Mouse (Mus musculus) c-Kit-negative CD71-positive TER-119-positive erythroid progenitor cells, embryonic 14.5 days (primary cell): Measurements from ENCODE around the gene Zmynd11.
"Not testable (repeated sequence)": the region's sequence is repeated elsewhere in the genome, so short reads cannot be mapped to it uniquely, and the experiment has no call there.

Experiments
- DNase-seq: peaks from one replicate; pipeline ENCODE4 v3.0.0-alpha.2; 2013; ENCODE audit warnings: low read depth, low spot score

Zmynd11 gene

DNA sequence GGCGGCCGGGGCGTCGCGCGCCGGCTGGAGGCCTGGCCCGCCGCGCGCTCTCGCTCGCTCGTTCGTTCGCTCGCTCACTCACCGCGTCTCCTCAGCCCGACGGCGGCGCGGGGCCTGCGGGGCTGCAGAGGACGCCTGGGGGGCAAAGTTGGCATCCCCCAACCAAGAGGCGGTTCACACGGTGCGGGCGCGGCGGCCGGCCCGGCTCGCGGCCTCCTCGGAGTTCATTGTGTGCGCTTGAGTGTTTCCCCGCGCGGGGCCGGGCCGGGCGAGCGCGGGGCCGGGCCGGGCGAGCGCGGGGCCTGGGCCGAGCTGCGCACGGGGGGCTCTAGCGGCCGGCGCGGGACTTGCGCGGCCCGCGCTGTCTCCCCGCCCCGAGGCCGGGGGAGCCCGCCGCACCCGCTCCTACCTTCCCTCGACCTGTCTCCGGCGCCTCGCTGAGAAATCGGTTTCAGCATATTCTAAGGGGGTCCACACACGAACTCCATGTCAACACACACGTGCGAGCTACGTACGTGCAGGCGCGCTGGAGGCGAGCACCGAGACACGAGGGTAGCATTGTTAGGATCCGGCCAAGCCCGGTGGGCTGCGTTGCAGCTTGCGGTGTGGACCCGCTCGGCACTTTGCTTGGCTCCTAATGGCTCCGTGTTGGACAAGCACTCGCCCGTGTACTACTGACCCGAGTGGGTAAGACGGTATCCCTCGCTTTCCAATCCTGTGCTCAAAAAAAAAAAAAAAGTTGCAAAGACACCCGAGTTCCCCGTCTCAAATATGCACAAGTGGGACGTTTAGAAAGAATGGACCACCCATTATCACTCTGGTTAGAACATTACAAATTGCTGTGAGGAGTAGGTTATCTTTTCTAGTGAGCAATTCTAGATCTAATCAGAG, at the start of gene Zmynd11:
Gene Zmynd11, minus strand, starts transcription at position 685 of the 891 bp plus-strand sequence.
- DNase-seq: peak; percentile 13

DNA sequence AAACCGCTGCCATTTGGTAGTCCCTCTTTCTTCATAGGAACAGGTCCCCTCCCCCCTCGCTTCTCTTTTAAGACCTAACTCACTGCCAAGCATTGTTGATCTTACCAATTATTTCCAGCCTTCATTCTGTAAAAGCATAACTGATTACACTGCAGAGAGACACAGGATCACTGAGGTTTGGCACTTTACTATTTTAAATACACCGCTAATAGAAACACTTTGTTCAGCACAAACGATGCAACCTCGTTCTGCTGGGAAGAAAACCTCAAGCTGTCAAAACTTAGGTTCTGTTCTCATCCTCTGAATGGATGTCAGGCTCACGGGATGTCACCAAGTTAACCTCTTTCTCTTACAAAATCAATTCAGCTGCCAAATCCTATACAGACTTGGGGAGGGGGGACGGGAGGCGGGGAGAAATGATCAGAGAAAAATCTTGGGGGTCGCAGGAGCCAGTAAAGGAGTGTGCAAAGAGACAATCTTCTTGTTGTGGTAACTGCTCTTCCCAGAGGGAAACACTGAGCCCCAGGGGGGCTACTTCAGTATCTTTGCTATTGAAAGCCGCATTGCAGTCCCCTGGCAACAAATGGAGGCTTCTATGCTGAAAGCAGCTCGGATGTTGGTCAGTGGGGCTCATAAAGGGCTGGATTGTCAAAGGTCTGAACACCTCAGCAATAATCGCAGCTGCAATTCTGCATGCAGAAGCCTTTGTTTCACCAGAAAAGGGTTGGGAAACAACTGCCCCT, 30.9 kb upstream of the Zmynd11 start:
- DNase-seq: no peak

DNA sequence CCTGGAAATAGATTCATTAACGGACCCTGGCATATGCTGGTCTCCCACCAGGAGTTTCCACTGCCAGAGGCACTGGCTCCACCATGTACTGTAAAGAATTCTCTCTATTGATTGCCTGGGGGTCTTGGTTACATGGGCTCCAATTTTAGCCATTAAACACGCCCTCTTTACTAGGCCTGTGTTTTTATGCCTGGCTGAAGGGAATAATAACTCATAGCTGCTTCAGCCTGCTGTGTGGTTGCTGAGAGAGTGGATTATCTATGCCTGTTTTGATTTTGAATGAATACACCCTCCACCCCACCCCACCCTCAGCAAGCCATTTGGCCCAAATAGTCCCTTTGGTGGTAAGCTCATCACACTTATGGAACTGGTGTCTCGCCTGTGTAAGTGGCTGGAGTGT, 20.9 kb upstream of the Zmynd11 start:
- no peak for DNase-seq

DNA sequence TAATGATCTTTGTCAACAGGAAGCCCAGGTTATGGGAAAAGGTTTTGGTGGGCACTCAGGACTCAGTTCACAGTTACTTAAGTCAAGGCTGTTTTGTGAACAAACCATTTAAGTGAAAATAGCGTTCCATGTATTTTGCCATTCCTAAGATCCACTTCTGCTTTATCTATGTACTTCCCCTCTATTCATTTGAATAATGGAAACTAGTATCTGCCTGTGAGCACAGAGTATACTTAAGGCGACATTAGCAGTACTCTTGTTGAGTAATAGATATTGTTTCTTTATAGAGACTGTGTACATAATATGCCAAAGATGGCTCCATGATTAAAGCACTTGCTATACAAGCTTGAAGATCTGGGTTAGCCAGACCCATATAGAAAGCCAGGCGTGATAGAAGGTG, 18.6 kb upstream of the Zmynd11 start:
- DNase-seq: no peak

DNA sequence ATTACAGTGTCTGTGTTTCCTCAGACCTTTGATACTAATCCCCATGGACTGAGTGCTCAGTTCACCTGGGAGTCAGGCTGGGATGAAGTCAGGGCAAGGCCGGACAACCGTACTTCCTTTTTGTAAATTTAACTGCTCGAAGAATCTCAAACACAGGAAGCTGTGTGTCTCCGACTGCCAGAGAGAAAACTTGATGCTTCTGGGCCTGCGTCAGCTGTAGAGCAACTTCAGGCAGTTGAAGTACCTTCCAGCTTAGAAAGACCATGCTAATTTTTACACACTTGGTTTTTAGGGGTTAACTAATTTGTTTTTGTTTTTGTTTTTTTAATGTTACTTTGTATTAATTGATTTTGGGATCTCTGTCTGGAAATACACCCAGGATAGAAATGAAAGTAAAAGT, 10.8 kb upstream of the Zmynd11 start:
- DNase-seq: no peak

DNA sequence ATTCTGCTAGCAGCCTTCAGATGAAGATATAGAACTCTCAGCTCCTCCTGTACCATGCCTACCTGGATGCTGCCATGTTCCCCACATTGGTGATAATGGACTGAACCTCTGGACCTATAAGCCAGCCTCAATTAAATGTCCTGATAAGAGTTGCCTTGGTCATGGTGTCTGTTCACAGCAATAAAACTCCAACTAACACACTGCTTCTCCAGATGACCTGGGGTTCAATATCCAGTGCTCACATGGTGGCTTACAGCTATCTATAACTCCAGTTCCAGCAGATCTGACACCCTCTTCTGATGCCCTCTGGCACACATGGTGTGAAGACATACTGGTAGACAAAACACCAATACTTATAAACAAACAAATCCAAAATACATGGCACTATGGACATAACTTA, 8.9 kb upstream of the Zmynd11 start:
- DNase-seq: no peak

DNA sequence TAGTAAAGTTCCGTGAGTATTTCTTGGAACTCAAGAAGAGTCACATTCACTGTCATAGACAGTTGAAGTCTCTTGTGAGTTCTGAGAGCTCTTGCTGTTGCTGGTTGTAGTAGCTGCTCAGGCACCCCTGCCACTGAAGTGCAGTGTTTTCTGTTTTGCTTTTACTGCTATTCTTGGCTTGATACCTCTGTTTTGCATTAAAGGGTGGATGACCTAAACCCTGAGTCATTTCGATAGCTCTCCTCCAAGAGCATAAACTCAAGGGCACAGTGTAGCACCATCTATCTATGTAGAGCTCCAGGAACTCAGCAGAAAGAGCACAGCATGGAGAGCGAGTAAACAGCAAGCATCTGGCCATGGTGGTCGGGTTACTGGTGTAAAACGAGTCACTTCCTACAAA, 2.1 kb upstream of the Zmynd11 start:
- no peak for DNase-seq

DNA sequence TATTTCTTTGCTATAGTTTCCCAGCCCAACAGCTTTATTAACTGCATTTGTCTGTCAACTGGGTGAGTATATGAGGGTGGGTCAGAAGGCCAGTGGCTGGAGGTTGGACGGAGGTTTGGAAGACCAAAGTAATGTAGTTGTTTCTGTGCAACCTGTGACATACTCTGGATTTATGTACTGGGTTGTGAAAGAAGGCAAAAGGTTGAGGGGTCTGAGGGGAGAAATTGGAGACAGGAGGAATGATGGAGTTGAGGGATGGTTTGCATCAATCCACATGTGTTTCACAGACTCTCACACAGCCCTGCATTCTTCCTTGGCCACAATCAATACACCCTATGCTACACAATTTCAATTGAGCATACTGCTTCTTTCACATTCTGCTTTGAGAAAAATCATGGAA, 1.4 kb upstream of the Zmynd11 start:
- no peak for DNase-seq

DNA sequence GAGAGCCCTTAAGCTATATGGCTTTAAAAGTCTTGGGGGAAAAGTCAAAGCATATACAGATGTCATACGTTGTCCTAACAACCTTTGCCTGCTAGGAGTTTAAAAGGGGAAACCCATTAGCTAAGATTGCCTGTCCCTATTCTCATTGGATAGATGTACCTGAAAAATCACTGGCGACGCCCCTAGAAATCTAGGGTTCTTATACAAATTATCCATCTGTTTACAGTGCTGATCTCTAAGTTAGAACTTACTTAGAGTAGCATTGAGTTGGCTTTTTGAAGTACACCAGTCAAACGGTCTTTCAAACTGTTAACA, 364 bp upstream of the Zmynd11 start:
- no peak for DNase-seq

DNA sequence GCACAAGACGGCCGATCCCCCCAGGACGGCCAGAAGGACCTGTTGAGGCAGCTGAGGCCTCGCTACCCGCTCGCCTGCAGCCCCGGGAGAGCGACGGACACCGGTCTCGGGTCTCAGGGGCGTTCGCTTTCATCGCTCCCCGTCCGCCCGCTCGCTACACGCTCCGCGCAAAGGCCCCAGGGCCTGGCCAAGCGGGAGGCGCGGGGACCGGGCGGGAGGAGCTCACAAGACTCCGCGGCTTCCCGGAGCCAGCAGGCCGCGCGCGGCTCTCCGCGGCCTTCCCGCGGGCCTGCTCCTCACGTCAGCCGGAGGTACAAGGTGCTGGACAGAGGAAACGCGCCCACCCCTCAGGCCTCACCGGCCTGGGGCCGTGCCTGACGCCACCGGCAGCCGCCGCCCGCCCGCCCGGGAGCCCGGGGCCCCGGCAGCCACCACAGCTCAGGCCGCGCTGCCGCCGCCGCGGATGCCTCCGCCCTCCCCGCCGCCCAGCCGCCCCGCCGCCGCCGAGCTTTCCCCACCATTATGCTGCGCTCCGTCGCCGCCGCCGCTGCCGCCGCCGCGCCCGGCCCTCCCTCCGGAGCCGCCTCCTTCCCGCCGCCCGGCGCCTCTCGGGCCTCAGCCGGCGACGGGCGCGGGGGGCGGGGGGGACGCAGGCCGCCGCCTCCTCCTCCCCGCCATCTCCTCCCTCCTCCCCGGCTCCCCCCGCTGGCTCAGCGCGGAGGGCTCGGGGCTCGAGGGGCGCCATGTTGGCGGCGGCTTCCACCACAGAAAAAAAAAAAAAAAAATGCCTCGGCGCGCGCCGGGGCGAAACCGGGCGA, 1.1 kb downstream of the Zmynd11 start:
- peak; percentile 40 for DNase-seq

DNA sequence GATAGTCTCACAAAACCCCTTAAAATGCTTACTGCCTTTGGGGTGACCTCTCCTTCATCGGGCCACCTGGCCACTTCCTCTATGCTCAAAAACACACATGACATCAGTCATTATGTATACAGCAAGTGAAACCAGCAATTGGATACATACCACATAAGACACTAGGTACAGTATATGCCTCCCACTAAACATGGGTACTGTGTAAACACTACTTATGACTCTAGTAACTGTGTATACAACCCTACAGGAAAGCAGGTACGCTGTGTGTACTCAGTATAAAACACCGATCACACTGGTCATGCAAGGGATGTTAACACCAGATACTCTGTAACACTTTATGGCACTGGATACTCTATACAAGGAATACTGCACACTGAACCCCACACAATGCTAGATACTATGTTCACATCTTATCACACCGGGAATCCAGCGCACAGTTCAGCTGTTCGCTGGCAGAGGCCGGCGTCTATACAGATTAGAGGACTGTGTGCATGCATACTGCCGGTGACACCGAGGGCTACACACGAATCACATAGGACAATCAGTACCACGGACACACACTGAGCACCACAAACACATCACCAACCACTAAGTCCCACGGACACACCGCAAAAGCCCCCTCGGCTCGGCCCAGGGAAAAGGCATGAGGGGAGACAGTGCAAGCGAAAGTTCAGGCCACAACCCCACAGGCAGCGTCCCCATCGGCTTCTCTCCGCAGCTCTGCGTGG, 1.9 kb downstream of the Zmynd11 start:
- peak; percentile 34 for DNase-seq

DNA sequence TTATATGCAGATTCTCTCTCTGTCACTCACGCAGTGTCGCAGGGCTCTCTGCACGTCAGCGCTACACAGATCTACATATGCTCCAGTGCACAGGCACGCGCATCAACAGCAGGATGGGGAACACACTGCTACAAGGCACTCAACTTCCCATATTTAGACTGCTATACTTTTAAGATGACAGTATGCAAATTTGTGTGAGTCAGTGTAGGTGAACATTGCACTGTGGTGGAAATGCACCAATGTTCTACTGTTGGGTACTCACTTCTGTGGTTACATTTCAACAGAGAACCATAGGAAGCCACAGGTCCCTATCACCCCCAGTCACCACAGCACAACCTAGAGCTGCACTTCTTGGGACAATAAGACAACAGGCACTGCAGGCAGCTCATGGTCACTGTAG, 5.1 kb downstream of the Zmynd11 start:
- no peak for DNase-seq

DNA sequence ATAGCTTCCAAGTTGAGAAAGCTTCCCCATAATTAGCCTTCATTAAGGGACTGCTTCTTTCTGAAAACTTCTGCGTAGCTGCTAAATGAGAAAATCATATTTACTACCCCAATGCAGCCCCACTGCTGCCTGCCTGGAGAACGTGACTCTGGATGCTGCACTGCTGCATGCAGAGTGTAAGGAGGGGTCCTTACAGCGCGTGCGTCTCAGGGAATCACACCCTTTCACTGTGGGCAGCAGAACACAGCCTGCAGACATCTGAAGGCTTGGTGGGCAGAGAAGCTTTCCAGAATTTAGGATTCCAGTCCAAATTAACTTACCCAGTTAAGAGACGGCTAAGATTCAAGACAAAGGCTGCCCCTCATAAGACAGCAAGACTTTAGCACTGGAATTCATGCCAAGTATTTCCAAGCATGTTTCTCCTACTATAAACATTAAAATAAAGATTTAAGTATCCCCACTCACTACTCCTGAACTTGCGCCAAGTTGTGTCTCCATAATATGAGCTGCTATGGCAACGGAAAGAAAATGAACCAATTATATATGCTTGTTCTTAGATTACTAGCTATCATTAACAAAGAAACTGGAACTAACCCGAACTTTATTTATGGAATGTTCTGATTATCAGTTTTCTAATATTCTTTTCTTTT, 7.2 kb downstream of the Zmynd11 start:
- no peak for DNase-seq

DNA sequence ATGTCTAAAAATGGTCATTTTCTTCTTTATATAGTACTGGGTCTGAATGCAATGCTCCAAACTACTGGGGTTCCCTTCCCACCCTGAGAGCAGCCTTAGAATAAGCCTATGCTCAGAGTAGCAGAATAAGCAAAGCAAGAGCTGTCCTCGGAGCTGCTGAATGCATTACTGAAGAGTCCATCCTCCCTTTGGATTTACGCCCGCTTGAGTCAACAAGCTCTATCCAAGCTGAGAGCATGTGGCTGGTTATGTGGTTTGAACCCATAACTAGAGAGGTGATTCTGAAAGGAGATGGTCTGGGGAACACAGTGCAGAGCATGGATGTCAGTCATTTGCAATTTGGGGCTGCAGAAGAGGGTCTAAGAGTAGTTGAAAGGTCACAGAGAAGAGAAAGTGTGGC, 11.4 kb downstream of the Zmynd11 start:
- no peak for DNase-seq

DNA sequence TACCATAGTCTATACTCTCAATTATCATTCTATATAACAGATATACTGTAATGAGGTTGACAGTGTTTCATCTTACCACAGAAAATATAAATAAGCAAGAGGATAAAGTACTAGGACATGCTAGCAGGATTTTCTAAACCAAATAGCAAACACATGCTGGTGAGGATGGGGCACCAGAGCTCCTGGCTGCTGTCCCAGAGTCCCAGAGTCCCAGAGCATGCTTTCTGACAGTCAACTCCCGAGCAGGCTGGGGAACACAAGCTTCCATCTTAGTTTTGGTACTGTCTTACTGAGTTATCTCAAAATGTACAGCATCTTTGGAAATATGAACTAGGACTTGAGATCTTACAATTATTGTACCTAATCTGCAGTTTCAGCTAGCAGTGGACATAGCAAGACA, 14.8 kb downstream of the Zmynd11 start:
- no peak for DNase-seq

DNA sequence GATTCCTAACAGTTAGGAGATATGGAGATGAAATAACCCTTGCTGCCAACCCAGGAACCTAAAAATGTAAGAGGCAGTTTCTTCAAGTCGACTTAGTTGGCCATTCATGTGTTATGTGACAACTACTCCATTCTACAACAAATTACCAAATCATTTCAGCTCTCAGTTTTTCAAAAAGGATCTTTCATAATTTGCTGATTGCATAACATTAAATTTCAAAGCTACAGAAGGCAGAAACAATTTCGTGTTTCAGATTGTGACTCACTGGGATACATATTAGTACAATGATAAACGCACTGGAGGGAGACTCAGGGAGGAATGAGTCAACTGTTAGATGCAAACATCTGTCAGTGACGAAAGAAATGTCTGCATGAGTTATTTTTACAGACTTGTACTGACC, 15.3 kb downstream of the Zmynd11 start:
- no peak for DNase-seq

DNA sequence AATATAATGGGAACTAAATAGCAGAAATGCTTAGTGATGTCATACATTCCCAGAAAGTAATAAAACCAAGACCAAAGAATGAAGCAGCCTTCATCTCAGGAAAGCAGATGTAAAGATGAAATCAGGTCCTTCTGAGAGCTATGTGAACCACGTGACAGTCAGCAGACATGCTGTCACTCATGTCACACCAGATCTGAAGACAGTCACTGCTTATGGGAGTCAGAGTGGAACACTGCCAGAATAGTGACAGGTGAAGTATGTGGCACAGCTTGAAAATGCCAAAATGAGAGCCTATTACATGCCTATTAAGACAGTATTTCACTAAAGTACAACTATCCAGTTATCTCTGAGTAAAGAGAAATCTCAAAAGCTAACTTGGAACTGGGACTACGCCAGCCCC, 26.9 kb downstream of the Zmynd11 start:
- no peak for DNase-seq

DNA sequence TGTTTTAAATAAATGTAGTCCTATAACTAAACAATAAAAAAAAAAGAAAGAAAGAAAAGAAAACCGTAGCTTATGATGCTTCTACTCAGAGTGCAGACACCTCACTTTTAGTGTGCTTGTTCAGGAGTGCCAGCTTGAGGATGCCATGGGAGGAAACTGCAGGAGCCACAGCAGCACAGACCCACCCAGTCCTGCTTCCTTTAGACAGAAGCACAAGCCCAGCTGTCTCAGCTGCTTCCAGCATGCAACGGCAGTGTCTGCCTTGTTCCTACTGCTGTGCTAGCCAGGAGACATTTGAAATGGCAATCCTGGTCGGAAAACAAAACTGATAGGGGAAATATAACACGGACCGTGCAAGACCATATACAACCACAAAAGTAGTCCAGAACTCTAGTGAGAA, 28.1 kb downstream of the Zmynd11 start:
- DNase-seq: no peak

DNA sequence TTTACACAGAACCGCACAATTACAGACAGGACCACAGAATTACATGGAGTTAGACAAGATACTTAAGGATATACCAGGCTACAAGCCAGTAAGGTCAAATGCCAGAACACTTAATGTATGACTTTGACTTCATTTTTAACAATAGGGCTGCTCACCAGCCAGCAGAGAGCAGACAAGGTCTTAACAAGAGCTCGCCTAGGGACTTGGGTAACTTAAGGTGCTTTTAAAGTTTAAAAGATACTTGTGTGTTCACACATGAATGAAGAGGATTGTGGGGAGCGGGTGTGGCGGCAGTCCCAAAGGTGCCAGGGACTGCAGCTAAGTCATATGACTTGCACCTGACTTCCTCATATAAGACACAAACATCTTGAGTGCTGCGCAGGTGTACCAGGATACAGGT, 32.9 kb downstream of the Zmynd11 start:
- not testable (repeated sequence) for DNase-seq

DNA sequence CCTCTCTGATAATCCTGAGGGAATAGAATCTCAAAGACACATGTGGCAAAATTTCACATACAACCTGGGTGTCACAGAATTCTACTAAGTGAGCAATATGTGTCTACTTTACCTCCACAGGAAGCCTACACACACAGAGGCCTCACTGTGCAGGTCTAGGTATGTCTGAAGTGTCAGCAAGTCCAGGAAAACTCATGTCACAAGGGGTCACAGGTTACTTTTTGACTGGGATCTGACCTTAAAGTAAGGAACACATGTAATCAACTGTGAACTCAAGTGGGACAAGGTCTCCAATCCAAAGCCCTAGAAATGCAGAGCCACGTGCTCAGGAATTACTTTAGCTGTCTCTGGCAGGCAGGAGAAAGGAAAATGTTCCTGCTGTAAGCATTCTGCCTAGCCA, 36.1 kb downstream of the Zmynd11 start:
- DNase-seq: no peak

DNA sequence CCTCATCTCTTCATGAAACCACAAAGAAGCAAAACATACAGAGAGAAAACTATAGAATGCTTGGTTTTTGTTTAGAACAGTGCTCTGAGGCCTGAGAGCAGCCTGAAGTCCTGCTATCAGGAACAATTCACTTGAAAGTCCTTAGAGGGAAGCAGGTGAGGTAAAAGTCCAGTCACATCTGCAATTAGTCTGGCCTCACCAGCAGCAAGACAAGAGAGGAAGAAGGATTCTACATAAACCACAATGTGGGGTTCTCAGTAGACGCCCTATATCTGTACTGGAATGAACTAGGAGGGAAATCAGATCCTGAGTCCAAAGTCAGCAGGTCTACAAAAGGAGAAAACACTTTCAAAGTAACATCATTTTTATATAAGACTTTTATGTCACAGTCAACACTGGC, 49.9 kb downstream of the Zmynd11 start:
- DNase-seq: no peak
